Mouse (Mus musculus) brain, embryonic 14.5 days (tissue): ENCODE data around the gene Ryr1.
"Not testable (repeated sequence)": the region's sequence is repeated elsewhere in the genome, so short reads cannot be mapped to it uniquely, and the experiment has no call there.

ENCODE experiments used
- CTCF ChIP-seq: fragments of 200-500 bp; IDR thresholded peaks from 2 replicates; pipeline ENCODE4 v1.5.1; 2012; ENCODE audit warnings: inconsistent platforms, mild to moderate bottlenecking, moderate library complexity, borderline replicate concordance; ENCODE audit not compliant: insufficient read depth, insufficient read length; ENCODE audit errors: extremely low read depth
- POLR2A ChIP-seq: fragments of 200-500 bp; IDR thresholded peaks from 2 replicates; pipeline ENCODE4 v1.6.1; 2012; ENCODE audit warnings: mild to moderate bottlenecking, inconsistent platforms, borderline replicate concordance; ENCODE audit not compliant: poor library complexity, insufficient read depth, insufficient read length, severe bottlenecking; ENCODE audit errors: extremely low read depth

DNA sequence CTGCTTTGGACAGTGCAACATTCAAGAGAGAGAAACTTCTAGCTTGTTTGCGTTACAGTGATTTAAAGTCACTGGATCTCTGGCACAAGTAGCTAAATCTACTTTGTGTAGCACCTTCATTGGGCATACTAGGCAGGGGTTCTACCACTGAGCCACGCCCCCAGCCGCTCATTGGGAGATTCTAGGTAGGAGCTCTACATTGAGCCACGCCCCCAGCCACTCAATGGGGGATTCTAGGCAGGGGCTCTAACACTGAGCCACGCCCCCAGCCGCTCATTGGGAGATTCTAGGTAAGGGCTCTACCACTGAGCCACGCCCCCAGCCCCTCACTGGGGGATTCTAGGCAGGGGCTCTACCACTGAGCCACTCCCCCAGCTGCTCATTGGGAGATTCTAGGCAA, 61.5 kb downstream of the Ryr1 start:
- TF ChIP-seq CTCF, POLR2A: not testable (repeated sequence)
